Mouse (Mus musculus) MEL (cell line): ENCODE results near the gene Nr1h3. TPM values are rescaled to one million over a fixed set of nuclear protein-coding genes. Genes with fewer than 3 reads are reported as not detected.

Experiments
- DNase-seq: peaks from one replicate; pipeline ENCODE4 v3.0.0; 2011; ENCODE audit warnings: low read depth, low spot score
- H3K27ac ChIP-seq: 2 replicates; pipeline ENCODE4 v1.5.1; 2012; ENCODE audit warnings: low read depth, mild to moderate bottlenecking, control low read depth, low read length, moderate library complexity; ENCODE audit not compliant: control insufficient read depth
- H3K27me3 ChIP-seq, 2 experiments: fragments of 150-350 bp in 1 of 2; sonication (generic) in 1 of 2; 2 replicates each; pipeline ENCODE4 v1.6.1; 2012; ENCODE audit warnings: low read length in 2 of 2, mild to moderate bottlenecking in 2 of 2, improper control_type of control experiment in 1 of 2, moderate library complexity in 1 of 2; ENCODE audit not compliant: insufficient read depth in 2 of 2, control insufficient read depth in 1 of 2
- H3K36me3 ChIP-seq, 2 experiments: 2 replicates each; pipeline ENCODE4 v1.6.1; 2012 to 2014; ENCODE audit warnings: low read length in 2 of 2, improper control_type of control experiment in 1 of 2, inconsistent platforms in 1 of 2, mild to moderate bottlenecking in 1 of 2; ENCODE audit not compliant: insufficient read depth in 2 of 2, control insufficient read depth in 1 of 2
- H3K4me1 ChIP-seq, 2 experiments: fragments of 150-350 bp in 1 of 2; sonication (generic) in 1 of 2; 2 replicates each; pipeline ENCODE4 v1.6.1; 2012; ENCODE audit warnings: low read length in 2 of 2, improper control_type of control experiment in 1 of 2, mild to moderate bottlenecking in 1 of 2; ENCODE audit not compliant: insufficient read depth in 2 of 2, control insufficient read depth in 1 of 2
- H3K4me3 ChIP-seq, 2 experiments: fragments of 150-350 bp in 1 of 2; sonication (generic) in 1 of 2; 2 replicates each; pipeline ENCODE4 v1.5.1; 2012; ENCODE audit warnings: low read depth in 2 of 2, low read length in 2 of 2, mild to moderate bottlenecking in 2 of 2, moderate library complexity in 2 of 2, control low read depth in 1 of 2, improper control_type of control experiment in 1 of 2; ENCODE audit not compliant: control insufficient read depth in 1 of 2, insufficient read depth in 1 of 2
- H3K79me2 ChIP-seq: 2 replicates; pipeline ENCODE4 v1.6.1; 2012; ENCODE audit warnings: mild to moderate bottlenecking, low read length, moderate library complexity; ENCODE audit not compliant: control insufficient read depth, poor library complexity, insufficient read depth
- H3K9ac ChIP-seq: 2 replicates; pipeline ENCODE4 v1.6.1; 2012; ENCODE audit warnings: low read depth, mild to moderate bottlenecking, control low read depth, low read length, moderate library complexity; ENCODE audit not compliant: control insufficient read depth, poor library complexity, severe bottlenecking
- H3K9me3 ChIP-seq: fragments of 150-350 bp; sonication (generic); replicated peaks from 2 replicates; pipeline ENCODE4 v1.6.1; 2012; ENCODE audit warnings: mild to moderate bottlenecking, low read length, improper control_type of control experiment, moderate library complexity; ENCODE audit not compliant: insufficient read depth
- BHLHE40 ChIP-seq: IDR thresholded peaks from 2 replicates; pipeline ENCODE4 v1.6.1; 2012; ENCODE audit warnings: low read depth, mild to moderate bottlenecking, inconsistent platforms, low read length, improper control_type of control experiment, borderline replicate concordance
- CHD1 ChIP-seq: IDR thresholded peaks from 2 replicates; pipeline ENCODE4 v1.6.1; 2012; ENCODE audit warnings: low read depth, mild to moderate bottlenecking, inconsistent platforms, low read length, improper control_type of control experiment
- CHD2 ChIP-seq: IDR thresholded peaks from 2 replicates; pipeline ENCODE4 v1.6.1; 2011; ENCODE audit warnings: low read length, improper control_type of control experiment
- CTCF ChIP-seq, 3 experiments: IDR thresholded peaks in 2 of 3; conservative IDR thresholded peaks in 1 of 3; 2 replicates each; pipeline ENCODE4 v1.5.1; 2011 to 2012; ENCODE audit warnings: low read length in 3 of 3, low read depth in 2 of 3, mild to moderate bottlenecking in 2 of 3, improper control_type of control experiment in 1 of 3, inconsistent platforms in 1 of 3, mixed read lengths in 1 of 3, moderate library complexity in 1 of 3; ENCODE audit not compliant: control insufficient read depth in 1 of 3, insufficient read depth in 1 of 3, poor library complexity in 1 of 3, severe bottlenecking in 1 of 3
- E2F4 ChIP-seq: IDR thresholded peaks from 2 replicates; pipeline ENCODE4 v1.6.1; 2011; ENCODE audit warnings: low read depth, low read length, improper control_type of control experiment, borderline replicate concordance
- ELF1 ChIP-seq: IDR thresholded peaks from 2 replicates; pipeline ENCODE4 v1.6.1; 2014; ENCODE audit warnings: low read depth, mild to moderate bottlenecking, inconsistent platforms, low read length, improper control_type of control experiment, moderate library complexity
- EP300 ChIP-seq, 2 experiments: IDR thresholded peaks; 2 replicates each; pipeline ENCODE4 v1.6.1; 2011; ENCODE audit warnings: improper control_type of control experiment in 2 of 2, low read length in 2 of 2, low read depth in 1 of 2, mild to moderate bottlenecking in 1 of 2
- ETS1 ChIP-seq: IDR thresholded peaks from 2 replicates; pipeline ENCODE4 v1.6.1; 2012; ENCODE audit warnings: low read depth, mild to moderate bottlenecking, inconsistent platforms, low read length, improper control_type of control experiment, moderate library complexity
- GABPA ChIP-seq: IDR thresholded peaks from 2 replicates; pipeline ENCODE4 v1.6.1; 2012; ENCODE audit warnings: low read depth, mild to moderate bottlenecking, inconsistent platforms, low read length, improper control_type of control experiment, moderate library complexity
- GATA1 ChIP-seq: IDR thresholded peaks from 2 replicates; pipeline ENCODE4 v1.6.1; 2011; ENCODE audit warnings: low read depth, low read length, improper control_type of control experiment
- HCFC1 ChIP-seq: IDR thresholded peaks from 2 replicates; pipeline ENCODE4 v1.6.1; 2012; ENCODE audit warnings: low read depth, mild to moderate bottlenecking, inconsistent platforms, low read length, improper control_type of control experiment, moderate library complexity
- JUND ChIP-seq: IDR thresholded peaks from 2 replicates; pipeline ENCODE4 v1.6.1; 2011; ENCODE audit warnings: low read depth, mild to moderate bottlenecking, improper control_type of control experiment, low read length
- KAT2A ChIP-seq: conservative IDR thresholded peaks from 2 replicates; pipeline ENCODE4 v1.6.1; 2012; ENCODE audit warnings: low read depth, low read length, improper control_type of control experiment, inconsistent platforms
- MAFK ChIP-seq: IDR thresholded peaks from 2 replicates; pipeline ENCODE4 v1.6.1; 2011; ENCODE audit warnings: low read depth, mild to moderate bottlenecking, low read length, improper control_type of control experiment, borderline replicate concordance
- MAZ ChIP-seq: IDR thresholded peaks from 2 replicates; pipeline ENCODE4 v1.6.1; 2012; ENCODE audit warnings: low read depth, mild to moderate bottlenecking, inconsistent platforms, low read length, improper control_type of control experiment
- MXI1 ChIP-seq: IDR thresholded peaks from 2 replicates; pipeline ENCODE4 v1.6.1; 2011; ENCODE audit warnings: mild to moderate bottlenecking, low read depth, low read length, improper control_type of control experiment
- MYB ChIP-seq: IDR thresholded peaks from 2 replicates; pipeline ENCODE4 v1.6.1; 2011; ENCODE audit warnings: mild to moderate bottlenecking, low read depth, low read length, improper control_type of control experiment
- MYC ChIP-seq: IDR thresholded peaks from 2 replicates; pipeline ENCODE4 v1.6.1; 2011; ENCODE audit warnings: low read depth, mild to moderate bottlenecking, low read length, improper control_type of control experiment, moderate library complexity
- NELFE ChIP-seq: IDR thresholded peaks from 2 replicates; pipeline ENCODE4 v1.6.1; 2011; ENCODE audit warnings: low read depth, low read length, improper control_type of control experiment
- NRF1 ChIP-seq: IDR thresholded peaks from 2 replicates; pipeline ENCODE4 v1.6.1; 2014; ENCODE audit warnings: low read depth, mild to moderate bottlenecking, inconsistent platforms, low read length, improper control_type of control experiment, moderate library complexity; ENCODE audit not compliant: poor library complexity, insufficient read depth, severe bottlenecking
- POLR2A ChIP-seq, 2 experiments: IDR thresholded peaks; 2 replicates each; pipeline ENCODE4 v1.6.1; 2011 to 2012; ENCODE audit warnings: low read length in 2 of 2, mild to moderate bottlenecking in 2 of 2, control low read depth in 1 of 2, improper control_type of control experiment in 1 of 2, low read depth in 1 of 2, moderate library complexity in 1 of 2; ENCODE audit not compliant: control insufficient read depth in 1 of 2, insufficient read depth in 1 of 2, poor library complexity in 1 of 2
- POLR2AphosphoS2 ChIP-seq: IDR thresholded peaks from 2 replicates; pipeline ENCODE4 v1.6.1; 2011; ENCODE audit warnings: low read length, improper control_type of control experiment
- POLR2AphosphoS5 ChIP-seq: IDR thresholded peaks from 2 replicates; pipeline ENCODE4 v1.6.1; 2012; ENCODE audit warnings: low read depth, borderline replicate concordance, mild to moderate bottlenecking, inconsistent platforms, low read length, moderate library complexity, mixed read lengths
- RAD21 ChIP-seq: IDR thresholded peaks from 2 replicates; pipeline ENCODE4 v1.6.1; 2011; ENCODE audit warnings: mild to moderate bottlenecking, low read depth, low read length, improper control_type of control experiment
- SIN3A ChIP-seq: IDR thresholded peaks from 2 replicates; pipeline ENCODE4 v1.6.1; 2012; ENCODE audit warnings: low read length, improper control_type of control experiment, inconsistent platforms
- SMC3 ChIP-seq: IDR thresholded peaks from 2 replicates; pipeline ENCODE4 v1.6.1; 2011; ENCODE audit warnings: low read depth, low read length, improper control_type of control experiment
- TBP ChIP-seq: IDR thresholded peaks from 2 replicates; pipeline ENCODE4 v1.8.0; 2011; ENCODE audit warnings: low read depth, low read length, improper control_type of control experiment
- TCF12 ChIP-seq: IDR thresholded peaks from 2 replicates; pipeline ENCODE4 v1.6.1; 2014; ENCODE audit warnings: low read depth, mild to moderate bottlenecking, inconsistent platforms, low read length, improper control_type of control experiment, moderate library complexity
- USF1 ChIP-seq: IDR thresholded peaks from 2 replicates; pipeline ENCODE4 v1.6.1; 2014; ENCODE audit warnings: low read depth, mild to moderate bottlenecking, inconsistent platforms, low read length, improper control_type of control experiment, moderate library complexity
- USF2 ChIP-seq, 2 experiments: IDR thresholded peaks; 2 replicates each; pipeline ENCODE4 v1.6.1; 2011 to 2012; ENCODE audit warnings: improper control_type of control experiment in 2 of 2, low read length in 2 of 2, borderline replicate concordance in 1 of 2, inconsistent platforms in 1 of 2, low read depth in 1 of 2, mild to moderate bottlenecking in 1 of 2; ENCODE audit not compliant: insufficient read depth in 1 of 2
- ZC3H11A ChIP-seq: IDR thresholded peaks from 2 replicates; pipeline ENCODE4 v1.6.1; 2012; ENCODE audit warnings: low read depth, mild to moderate bottlenecking, inconsistent platforms, low read length, improper control_type of control experiment
- ZKSCAN1 ChIP-seq: IDR thresholded peaks from 2 replicates; pipeline ENCODE4 v1.6.1; 2012; ENCODE audit warnings: low read depth, mild to moderate bottlenecking, inconsistent platforms, low read length, improper control_type of control experiment, moderate library complexity
- ZMIZ1 ChIP-seq: IDR thresholded peaks from 2 replicates; pipeline ENCODE4 v1.6.1; 2012; ENCODE audit warnings: low read depth, mild to moderate bottlenecking, inconsistent platforms, low read length, improper control_type of control experiment, moderate library complexity
- ZNF384 ChIP-seq: IDR thresholded peaks from 2 replicates; pipeline ENCODE4 v1.6.1; 2012; ENCODE audit warnings: low read depth, mild to moderate bottlenecking, inconsistent platforms, low read length, improper control_type of control experiment
- polyA plus RNA-seq, 2 experiments: library from polyadenylated mRNA; stranded (reverse) in 1 of 2; unstranded in 1 of 2; fragments of >175 nt in 1 of 2; fragments of >200 nt in 1 of 2; gene quantifications; 2 replicates each; pipeline versions ENCODE4 v1.2.1 to v1.2.4; 2012; ENCODE audit warnings: low replicate concordance in 2 of 2, low read depth in 1 of 2; ENCODE audit not compliant: insufficient read length in 2 of 2, insufficient read depth in 1 of 2, missing spikeins in 1 of 2
- total RNA-seq: library from RNA; depleted of rRNA; stranded (reverse); fragments of 300-350 nt; gene quantifications from 2 replicates; pipeline ENCODE4 v1.2.3, GENCODE M21; 2012

Gene Nr1h3
- total and polyA plus RNA-seq, 3 experiments, result 3.5 to 6.9 TPM; not detected in 1

GRCm38 (mm10) chr2:91183711-91184405, 18.8 kb downstream of the Nr1h3 start, which contains the start of gene Madd (continued):
- TF ChIP-seq POLR2A (IDR thresholded peaks at IDR 0.05; ENCODE audit: control insufficient read depth in 1 of 2, insufficient read depth in 1 of 2, low read depth in 1 of 2, low read length in 2 of 2, poor library complexity in 1 of 2) (peak in 1 of 2 experiments; percentile 79; a peak in 3 of 4 replicates), MXI1 (peak; percentile 77), ZC3H11A (no peak), JUND (no peak), POLR2AphosphoS5 (no peak), ZMIZ1 (peak; percentile 68; the same call in 1 of the 2 replicates), NRF1 (no peak), BHLHE40 (no peak), TCF12 (peak; percentile 70), E2F4 (no peak), CHD2 (no peak), MAFK (no peak), GATA1 (peak; percentile 62), MYB (no peak), USF2 (IDR thresholded peaks at IDR 0.05; ENCODE audit: borderline replicate concordance in 1 of 2, insufficient read depth in 1 of 2, low read depth in 1 of 2, low read length in 2 of 2) (no peak), SMC3 (no peak), ZNF384 (no peak), ETS1 (peak; percentile 78), ZKSCAN1 (no peak), MYC (no peak), NELFE (peak; percentile 65), CTCF (IDR thresholded peaks at IDR 0.05 in 2 of 3, conservative IDR thresholded peaks at IDR 0.05 in 1 of 3; ENCODE audit: control insufficient read depth in 1 of 3, insufficient read depth in 1 of 3, low read depth in 2 of 3, low read length in 3 of 3, poor library complexity in 1 of 3, severe bottlenecking in 1 of 3) (no peak)

GRCm38 (mm10) chr2:91183148-91183513, 19.5 kb downstream of the Nr1h3 start:
- no peaks in the 10 kb centered on the region for H3K27me3 ChIP-seq
- H3K4me1 ChIP-seq, result peaks cover 7 to 31% of the 10 kb centered on the region in 2 experiments
- H3K79me2 ChIP-seq, result peaks cover 14% of the 10 kb centered on the region
- peak overlapping the region; percentile 98 for H3K27ac ChIP-seq
- H3K9me3 ChIP-seq, result no peaks in the 10 kb centered on the region
- H3K9ac ChIP-seq, result peak overlapping the region; percentile 90
- DNase-seq, result peak; percentile 99
- peak overlapping the region; percentile 74 to 82 for H3K4me3 ChIP-seq
- H3K36me3 ChIP-seq, result peaks cover 3 to 21% of the 10 kb centered on the region in 2 experiments; a peak in 3 of 4 replicates
- TF ChIP-seq USF1 (no peak), SIN3A (peak; percentile 45; the same call in 1 of the 2 replicates), BHLHE40 (peak; percentile 62), MAZ (peak; percentile 42), TCF12 (peak; percentile 29; the same call in 1 of the 2 replicates), EP300 (IDR thresholded peaks at IDR 0.05; ENCODE audit: low read depth in 1 of 2, low read length in 2 of 2) (no peak), RAD21 (no peak), POLR2AphosphoS2 (no peak), ELF1 (peak; percentile 74), TBP (0 out of 2 replicates have a peak, but pooled peaks have one; percentile 36), ZMIZ1 (no peak), NELFE (no peak), NRF1 (no peak), HCFC1 (peak; percentile 91), ZKSCAN1 (no peak), CHD1 (peak; percentile 100), E2F4 (no peak), KAT2A (peak; percentile 70; the same call in 1 of the 2 replicates), ETS1 (no peak; the same call in 1 of the 2 replicates), GABPA (no peak)
